Mouse (Mus musculus) MEL (cell line): Measurements from ENCODE around the gene Nell1. TPM values are rescaled to one million over a fixed set of nuclear protein-coding genes. Genes with fewer than 3 reads are reported as not detected.

Experiments
- DNase-seq: peaks from one replicate; pipeline ENCODE4 v3.0.0; 2011; ENCODE audit warnings: low read depth, low spot score
- H3K27ac ChIP-seq: 2 replicates; pipeline ENCODE4 v1.5.1; 2012; ENCODE audit warnings: low read depth, mild to moderate bottlenecking, control low read depth, low read length, moderate library complexity; ENCODE audit not compliant: control insufficient read depth
- H3K27me3 ChIP-seq, 2 experiments: fragments of 150-350 bp in 1 of 2; sonication (generic) in 1 of 2; 2 replicates each; pipeline ENCODE4 v1.6.1; 2012; ENCODE audit warnings: low read length in 2 of 2, mild to moderate bottlenecking in 2 of 2, improper control_type of control experiment in 1 of 2, moderate library complexity in 1 of 2; ENCODE audit not compliant: insufficient read depth in 2 of 2, control insufficient read depth in 1 of 2
- H3K36me3 ChIP-seq, 2 experiments: 2 replicates each; pipeline ENCODE4 v1.6.1; 2012 to 2014; ENCODE audit warnings: low read length in 2 of 2, improper control_type of control experiment in 1 of 2, inconsistent platforms in 1 of 2, mild to moderate bottlenecking in 1 of 2; ENCODE audit not compliant: insufficient read depth in 2 of 2, control insufficient read depth in 1 of 2
- H3K4me1 ChIP-seq, 2 experiments: fragments of 150-350 bp in 1 of 2; sonication (generic) in 1 of 2; 2 replicates each; pipeline ENCODE4 v1.6.1; 2012; ENCODE audit warnings: low read length in 2 of 2, improper control_type of control experiment in 1 of 2, mild to moderate bottlenecking in 1 of 2; ENCODE audit not compliant: insufficient read depth in 2 of 2, control insufficient read depth in 1 of 2
- H3K4me3 ChIP-seq, 2 experiments: fragments of 150-350 bp in 1 of 2; sonication (generic) in 1 of 2; 2 replicates each; pipeline ENCODE4 v1.5.1; 2012; ENCODE audit warnings: low read depth in 2 of 2, low read length in 2 of 2, mild to moderate bottlenecking in 2 of 2, moderate library complexity in 2 of 2, control low read depth in 1 of 2, improper control_type of control experiment in 1 of 2; ENCODE audit not compliant: control insufficient read depth in 1 of 2, insufficient read depth in 1 of 2
- H3K79me2 ChIP-seq: 2 replicates; pipeline ENCODE4 v1.6.1; 2012; ENCODE audit warnings: mild to moderate bottlenecking, low read length, moderate library complexity; ENCODE audit not compliant: control insufficient read depth, poor library complexity, insufficient read depth
- H3K9ac ChIP-seq: 2 replicates; pipeline ENCODE4 v1.6.1; 2012; ENCODE audit warnings: low read depth, mild to moderate bottlenecking, control low read depth, low read length, moderate library complexity; ENCODE audit not compliant: control insufficient read depth, poor library complexity, severe bottlenecking
- H3K9me3 ChIP-seq: fragments of 150-350 bp; sonication (generic); replicated peaks from 2 replicates; pipeline ENCODE4 v1.6.1; 2012; ENCODE audit warnings: mild to moderate bottlenecking, low read length, improper control_type of control experiment, moderate library complexity; ENCODE audit not compliant: insufficient read depth
- BHLHE40 ChIP-seq: IDR thresholded peaks from 2 replicates; pipeline ENCODE4 v1.6.1; 2012; ENCODE audit warnings: low read depth, mild to moderate bottlenecking, inconsistent platforms, low read length, improper control_type of control experiment, borderline replicate concordance
- ELF1 ChIP-seq: IDR thresholded peaks from 2 replicates; pipeline ENCODE4 v1.6.1; 2014; ENCODE audit warnings: low read depth, mild to moderate bottlenecking, inconsistent platforms, low read length, improper control_type of control experiment, moderate library complexity
- EP300 ChIP-seq, 2 experiments: IDR thresholded peaks; 2 replicates each; pipeline ENCODE4 v1.6.1; 2011; ENCODE audit warnings: improper control_type of control experiment in 2 of 2, low read length in 2 of 2, low read depth in 1 of 2, mild to moderate bottlenecking in 1 of 2
- ETS1 ChIP-seq: IDR thresholded peaks from 2 replicates; pipeline ENCODE4 v1.6.1; 2012; ENCODE audit warnings: low read depth, mild to moderate bottlenecking, inconsistent platforms, low read length, improper control_type of control experiment, moderate library complexity
- GABPA ChIP-seq: IDR thresholded peaks from 2 replicates; pipeline ENCODE4 v1.6.1; 2012; ENCODE audit warnings: low read depth, mild to moderate bottlenecking, inconsistent platforms, low read length, improper control_type of control experiment, moderate library complexity
- GATA1 ChIP-seq: IDR thresholded peaks from 2 replicates; pipeline ENCODE4 v1.6.1; 2011; ENCODE audit warnings: low read depth, low read length, improper control_type of control experiment
- JUND ChIP-seq: IDR thresholded peaks from 2 replicates; pipeline ENCODE4 v1.6.1; 2011; ENCODE audit warnings: low read depth, mild to moderate bottlenecking, improper control_type of control experiment, low read length
- MAFK ChIP-seq: IDR thresholded peaks from 2 replicates; pipeline ENCODE4 v1.6.1; 2011; ENCODE audit warnings: low read depth, mild to moderate bottlenecking, low read length, improper control_type of control experiment, borderline replicate concordance
- MAX ChIP-seq: IDR thresholded peaks from 2 replicates; pipeline ENCODE4 v1.6.1; 2011; ENCODE audit warnings: low read length, improper control_type of control experiment
- MAZ ChIP-seq: IDR thresholded peaks from 2 replicates; pipeline ENCODE4 v1.6.1; 2012; ENCODE audit warnings: low read depth, mild to moderate bottlenecking, inconsistent platforms, low read length, improper control_type of control experiment
- MEF2A ChIP-seq: IDR thresholded peaks from 2 replicates; pipeline ENCODE4 v1.6.1; 2014; ENCODE audit warnings: low read depth, mild to moderate bottlenecking, inconsistent platforms, low read length, improper control_type of control experiment; ENCODE audit not compliant: poor library complexity, insufficient replicate concordance, severe bottlenecking; ENCODE audit errors: extremely low read depth
- MXI1 ChIP-seq: IDR thresholded peaks from 2 replicates; pipeline ENCODE4 v1.6.1; 2011; ENCODE audit warnings: mild to moderate bottlenecking, low read depth, low read length, improper control_type of control experiment
- MYB ChIP-seq: IDR thresholded peaks from 2 replicates; pipeline ENCODE4 v1.6.1; 2011; ENCODE audit warnings: mild to moderate bottlenecking, low read depth, low read length, improper control_type of control experiment
- MYC ChIP-seq: IDR thresholded peaks from 2 replicates; pipeline ENCODE4 v1.6.1; 2011; ENCODE audit warnings: low read depth, mild to moderate bottlenecking, low read length, improper control_type of control experiment, moderate library complexity
- NRF1 ChIP-seq: IDR thresholded peaks from 2 replicates; pipeline ENCODE4 v1.6.1; 2014; ENCODE audit warnings: low read depth, mild to moderate bottlenecking, inconsistent platforms, low read length, improper control_type of control experiment, moderate library complexity; ENCODE audit not compliant: poor library complexity, insufficient read depth, severe bottlenecking
- POLR2A ChIP-seq, 2 experiments: IDR thresholded peaks; 2 replicates each; pipeline ENCODE4 v1.6.1; 2011 to 2012; ENCODE audit warnings: low read length in 2 of 2, mild to moderate bottlenecking in 2 of 2, control low read depth in 1 of 2, improper control_type of control experiment in 1 of 2, low read depth in 1 of 2, moderate library complexity in 1 of 2; ENCODE audit not compliant: control insufficient read depth in 1 of 2, insufficient read depth in 1 of 2, poor library complexity in 1 of 2
- POLR2AphosphoS2 ChIP-seq: IDR thresholded peaks from 2 replicates; pipeline ENCODE4 v1.6.1; 2011; ENCODE audit warnings: low read length, improper control_type of control experiment
- POLR2AphosphoS5 ChIP-seq: IDR thresholded peaks from 2 replicates; pipeline ENCODE4 v1.6.1; 2012; ENCODE audit warnings: low read depth, borderline replicate concordance, mild to moderate bottlenecking, inconsistent platforms, low read length, moderate library complexity, mixed read lengths
- RAD21 ChIP-seq: IDR thresholded peaks from 2 replicates; pipeline ENCODE4 v1.6.1; 2011; ENCODE audit warnings: mild to moderate bottlenecking, low read depth, low read length, improper control_type of control experiment
- RCOR1 ChIP-seq: IDR thresholded peaks from 2 replicates; pipeline ENCODE4 v1.6.1; 2012; ENCODE audit warnings: low read depth, mild to moderate bottlenecking, inconsistent platforms, low read length, improper control_type of control experiment
- TBP ChIP-seq: IDR thresholded peaks from 2 replicates; pipeline ENCODE4 v1.8.0; 2011; ENCODE audit warnings: low read depth, low read length, improper control_type of control experiment
- TCF12 ChIP-seq: IDR thresholded peaks from 2 replicates; pipeline ENCODE4 v1.6.1; 2014; ENCODE audit warnings: low read depth, mild to moderate bottlenecking, inconsistent platforms, low read length, improper control_type of control experiment, moderate library complexity
- USF1 ChIP-seq: IDR thresholded peaks from 2 replicates; pipeline ENCODE4 v1.6.1; 2014; ENCODE audit warnings: low read depth, mild to moderate bottlenecking, inconsistent platforms, low read length, improper control_type of control experiment, moderate library complexity
- USF2 ChIP-seq, 2 experiments: IDR thresholded peaks; 2 replicates each; pipeline ENCODE4 v1.6.1; 2011 to 2012; ENCODE audit warnings: improper control_type of control experiment in 2 of 2, low read length in 2 of 2, borderline replicate concordance in 1 of 2, inconsistent platforms in 1 of 2, low read depth in 1 of 2, mild to moderate bottlenecking in 1 of 2; ENCODE audit not compliant: insufficient read depth in 1 of 2
- ZMIZ1 ChIP-seq: IDR thresholded peaks from 2 replicates; pipeline ENCODE4 v1.6.1; 2012; ENCODE audit warnings: low read depth, mild to moderate bottlenecking, inconsistent platforms, low read length, improper control_type of control experiment, moderate library complexity
- polyA plus RNA-seq, 2 experiments: library from polyadenylated mRNA; stranded (reverse) in 1 of 2; unstranded in 1 of 2; fragments of >175 nt in 1 of 2; fragments of >200 nt in 1 of 2; gene quantifications; 2 replicates each; pipeline versions ENCODE4 v1.2.1 to v1.2.4; 2012; ENCODE audit warnings: low replicate concordance in 2 of 2, low read depth in 1 of 2; ENCODE audit not compliant: insufficient read length in 2 of 2, insufficient read depth in 1 of 2, missing spikeins in 1 of 2
- total RNA-seq: library from RNA; depleted of rRNA; stranded (reverse); fragments of 300-350 nt; gene quantifications from 2 replicates; pipeline ENCODE4 v1.2.3, GENCODE M21; 2012

Gene Nell1
- total and polyA plus RNA-seq, 3 experiments, result not detected

DNA sequence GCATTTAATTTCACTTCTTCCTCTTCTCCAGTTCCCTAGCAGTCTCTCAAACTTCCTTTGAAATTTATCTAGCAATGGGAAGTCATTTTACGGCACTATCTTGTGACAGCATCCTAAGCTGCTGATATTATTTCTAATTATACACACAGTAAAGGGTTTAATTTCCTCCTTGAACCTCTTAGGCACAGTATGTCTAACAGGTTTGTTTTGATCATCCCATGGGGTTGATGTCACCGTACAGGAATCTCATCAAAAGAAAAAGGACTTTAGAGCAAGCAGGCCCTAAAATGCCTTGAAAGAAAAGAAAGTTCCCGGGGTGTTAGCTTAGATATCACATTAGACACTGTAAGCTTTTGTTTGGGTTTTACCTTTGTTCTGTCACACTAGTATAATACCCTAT is 654.5 kb downstream of the Nell1 start:
- Histone ChIP-seq H3K36me3 (no peaks in the 10 kb centered on the region), H3K4me1 (no peaks in the 10 kb centered on the region), H3K9me3 (no peaks in the 10 kb centered on the region), H3K9ac (no peak overlapping the region), H3K27ac (no peak overlapping the region), H3K27me3 (no peaks in the 10 kb centered on the region), H3K79me2 (no peaks in the 10 kb centered on the region), H3K4me3 (no peak overlapping the region)
- no peak for DNase-seq
- TF ChIP-seq ELF1 (no peak), POLR2A (IDR thresholded peaks at IDR 0.05; ENCODE audit: control insufficient read depth in 1 of 2, insufficient read depth in 1 of 2, low read depth in 1 of 2, low read length in 2 of 2, poor library complexity in 1 of 2) (no peak), ZMIZ1 (no peak), MAZ (no peak), MYC (no peak), ETS1 (no peak), GATA1 (no peak), TCF12 (no peak), BHLHE40 (no peak), POLR2AphosphoS2 (no peak), MEF2A (no peak), JUND (no peak), MYB (no peak), POLR2AphosphoS5 (no peak), USF2 (IDR thresholded peaks at IDR 0.05; ENCODE audit: borderline replicate concordance in 1 of 2, insufficient read depth in 1 of 2, low read depth in 1 of 2, low read length in 2 of 2) (no peak), TBP (no peak), USF1 (no peak), GABPA (no peak), RAD21 (no peak), NRF1 (no peak)

GRCm38 (mm10) chr7:50633147-50633546 is 658.5 kb downstream of the Nell1 start:
- Histone ChIP-seq H3K4me3 (no peak overlapping the region), H3K9me3 (no peaks in the 10 kb centered on the region), H3K36me3 (no peaks in the 10 kb centered on the region), H3K27ac (no peak overlapping the region), H3K79me2 (no peaks in the 10 kb centered on the region), H3K4me1 (no peaks in the 10 kb centered on the region), H3K27me3 (no peaks in the 10 kb centered on the region), H3K9ac (no peak overlapping the region)
- no peak for DNase-seq
- TF ChIP-seq TBP, result no peak
- no peak for TF ChIP-seq ELF1
- TF ChIP-seq POLR2AphosphoS5, result no peak
- TF ChIP-seq MXI1, result no peak
- TF ChIP-seq MAX, result no peak
- no peak for TF ChIP-seq EP300 (IDR thresholded peaks at IDR 0.05; ENCODE audit: low read depth in 1 of 2, low read length in 2 of 2)
- no peak for TF ChIP-seq ZMIZ1
- TF ChIP-seq MYC, result no peak
- TF ChIP-seq RCOR1, result no peak
- TF ChIP-seq MAFK, result no peak
